Mouse (Mus musculus) megakaryocyte, adult 5-6 weeks (primary cell): ENCODE results near the gene Rad9b. TPM values are rescaled to one million over a fixed set of nuclear protein-coding genes. Genes with fewer than 3 reads are reported as not detected.

ENCODE experiments used
- ATAC-seq: 2 replicates; pipeline ENCODE4 v1.8.0; 2016; ENCODE audit warnings: mild to moderate bottlenecking, inconsistent platforms; ENCODE audit not compliant: poor library complexity, severe bottlenecking
- total RNA-seq, 2 experiments: library from RNA; stranded (forward) in 1 of 2; stranded (reverse) in 1 of 2; fragments of 153-499, 151-499 nt in 1 of 2; fragments of 221-1000, 200-1000 nt in 1 of 2; gene quantifications; 2 replicates each; pipeline versions ENCODE4 v1.2.3 to v1.2.4; 2015 to 2017

Rad9b gene
- total RNA-seq, 2 experiments from 2014 or later = 1.5 to 1.6 TPM

DNA sequence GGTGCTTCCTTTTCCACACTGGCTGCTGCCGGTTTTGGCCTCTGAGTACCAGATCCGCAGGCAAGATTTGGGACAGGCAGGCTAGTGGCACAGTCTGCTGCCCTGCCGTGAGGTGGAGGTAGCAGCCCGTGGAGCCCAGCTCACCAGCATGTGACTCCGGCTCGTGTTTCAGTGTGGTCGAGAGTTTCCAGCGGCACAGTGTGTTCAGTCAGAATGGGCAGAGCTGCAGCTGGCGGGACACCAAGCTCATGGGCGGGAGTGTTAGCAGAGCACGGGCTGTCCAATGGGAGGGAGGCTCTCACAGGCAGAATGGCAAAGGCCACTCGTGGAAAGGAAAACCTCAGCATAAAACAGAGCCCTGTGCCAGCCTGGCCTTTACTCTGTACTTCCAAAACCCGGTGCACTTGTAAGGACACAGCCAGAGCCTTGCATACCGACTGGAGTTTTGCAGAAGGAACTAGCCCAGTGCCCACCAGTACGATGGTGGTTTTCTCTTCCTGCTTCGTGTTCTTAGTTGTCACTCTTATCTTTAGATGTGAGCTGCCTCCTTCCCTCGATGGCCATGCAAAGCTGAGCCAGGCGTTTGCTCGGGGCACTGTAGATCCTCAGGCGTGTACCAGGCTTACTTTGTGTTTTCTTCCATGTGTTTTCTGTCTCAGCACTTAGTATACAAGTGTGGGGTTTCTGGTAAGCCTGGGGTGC lies 38.9 kb downstream of the Rad9b start:
- peak; percentile 57 for ATAC-seq

DNA sequence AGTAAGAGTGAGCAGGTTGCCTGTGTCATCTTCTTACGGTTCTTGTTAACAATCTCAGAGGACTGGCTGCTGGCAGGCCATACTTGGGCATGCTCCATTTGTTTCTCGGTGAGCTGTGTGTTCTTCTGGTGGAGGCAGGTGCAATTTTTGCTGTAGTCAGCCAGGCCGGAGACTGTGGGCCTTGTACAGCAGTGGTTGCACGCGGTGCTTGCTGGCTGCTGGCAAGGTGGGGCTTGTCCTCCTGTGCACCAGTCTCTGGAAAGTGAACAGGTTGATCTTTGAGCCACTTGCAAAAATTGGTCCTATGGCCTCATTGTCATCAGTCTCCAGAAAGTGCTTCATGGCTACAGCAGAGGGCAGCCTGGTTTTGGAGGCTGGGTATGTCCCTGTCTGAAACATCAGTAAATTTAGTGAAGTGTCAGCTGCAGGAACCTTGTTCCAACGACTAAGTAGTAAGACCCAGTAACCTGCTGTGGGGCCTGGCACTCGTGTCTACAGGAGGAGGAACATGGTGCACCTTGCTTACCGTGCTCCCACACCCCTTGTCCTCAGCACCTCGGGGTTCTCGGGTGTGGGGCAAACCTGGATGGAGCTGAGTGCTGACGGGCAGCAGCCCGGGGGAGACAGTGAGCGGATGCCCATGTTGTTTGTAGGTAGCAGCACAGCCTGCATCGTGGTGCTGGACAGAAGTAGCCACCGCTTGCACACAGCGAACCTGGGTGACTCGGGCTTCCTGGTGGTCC lies 40.9 kb downstream of the Rad9b start:
- no peak for ATAC-seq

DNA sequence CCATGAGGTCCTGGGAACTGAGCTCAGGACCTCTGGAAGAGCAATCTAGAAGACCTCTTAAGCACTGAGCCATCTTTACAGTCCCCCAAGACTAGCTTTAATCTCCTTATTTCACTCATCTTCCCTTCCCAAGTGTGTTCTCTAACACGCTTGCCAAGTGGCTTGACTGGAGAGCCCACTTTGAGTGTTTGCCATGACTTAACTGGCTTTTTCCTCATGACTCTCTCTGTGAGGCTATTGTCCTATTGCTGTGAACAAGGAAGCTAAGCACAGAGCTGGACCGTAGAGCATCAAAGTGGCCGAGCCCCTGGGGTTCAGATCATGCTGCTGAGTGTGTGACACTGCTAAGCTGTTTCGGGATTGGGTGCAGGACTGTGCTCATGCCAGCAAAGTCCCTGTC lies 41.7 kb downstream of the Rad9b start:
- no peak for ATAC-seq

DNA sequence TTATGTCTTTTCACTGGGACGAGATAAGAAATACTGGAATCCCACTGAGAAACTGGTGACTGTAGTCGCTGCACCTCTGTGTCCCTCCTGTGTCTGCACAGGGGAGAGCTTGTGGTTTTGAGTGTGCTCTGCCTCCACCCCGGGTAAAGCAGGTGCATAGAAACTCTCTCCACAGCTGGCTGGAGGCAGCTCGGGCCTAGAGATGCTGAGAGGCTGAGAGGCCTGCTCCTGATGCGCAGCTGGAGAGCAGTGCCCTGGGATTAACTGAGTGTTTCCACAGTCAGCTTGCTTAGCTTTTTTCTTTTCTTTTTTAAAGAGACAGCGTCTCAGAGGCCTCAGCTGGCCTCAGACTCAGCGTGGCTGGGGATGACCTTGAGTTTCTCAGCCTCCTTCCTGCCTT lies 42.3 kb downstream of the Rad9b start:
- ATAC-seq = no peak

DNA sequence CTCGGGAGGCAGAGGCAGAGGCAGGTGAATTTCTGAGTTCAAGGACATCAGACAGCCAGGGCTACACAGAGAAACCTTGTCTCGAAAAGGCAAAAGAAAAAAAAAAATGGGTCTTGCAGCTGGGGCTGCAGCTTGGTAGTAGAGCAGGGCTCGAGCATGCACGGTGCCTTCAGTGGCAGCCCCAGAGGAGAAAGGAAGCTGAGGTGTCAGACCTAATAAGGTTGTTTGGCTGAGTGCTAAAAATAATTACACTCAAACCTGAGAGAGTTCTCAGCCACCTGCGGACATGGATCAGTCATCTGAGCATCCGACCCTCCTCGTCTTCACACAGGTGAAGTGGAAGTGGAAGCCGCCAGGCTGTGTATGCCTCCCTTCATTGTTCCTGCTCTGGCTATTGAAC lies 43.3 kb downstream of the Rad9b start:
- ATAC-seq = no peak

DNA sequence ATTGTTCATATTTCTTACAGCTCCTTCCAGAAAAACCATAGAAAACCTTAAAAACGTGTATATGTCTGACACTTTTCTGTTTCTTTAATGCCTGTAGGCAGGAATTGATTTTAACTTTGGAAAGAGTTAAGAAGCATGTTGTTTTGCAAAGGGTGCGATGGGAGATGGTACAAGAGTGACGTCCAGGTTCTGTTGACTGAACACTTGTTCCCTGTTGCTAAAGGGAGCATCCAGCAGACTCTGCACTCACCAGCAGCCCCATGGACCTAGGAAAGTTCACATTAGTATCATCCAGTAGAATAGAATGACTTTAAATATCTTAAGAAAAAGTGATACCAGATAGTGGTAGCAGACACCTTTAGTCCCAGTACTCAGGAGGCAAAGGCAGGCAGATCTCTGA lies 47.5 kb downstream of the Rad9b start:
- no peak for ATAC-seq

DNA sequence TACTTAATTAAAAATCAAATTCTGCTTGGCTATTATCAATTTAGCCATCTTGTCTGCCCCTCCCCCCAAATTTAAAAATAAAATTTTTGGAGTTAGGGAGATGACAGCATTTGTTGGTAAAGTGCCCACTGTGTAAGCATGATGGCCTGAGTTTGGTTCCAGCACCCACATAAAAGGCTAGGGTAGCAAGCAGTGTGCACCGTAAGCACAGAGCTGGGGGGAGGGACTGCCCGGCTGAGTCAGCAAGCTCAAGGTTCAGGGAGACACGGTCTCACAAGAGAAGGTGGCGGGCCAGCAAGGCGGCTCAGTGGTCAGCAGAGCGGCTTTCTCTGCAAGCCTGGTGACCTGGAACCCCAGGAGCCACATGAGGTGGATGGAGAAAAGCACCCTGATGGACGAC lies 48.6 kb downstream of the Rad9b start:
- ATAC-seq = no peak

DNA sequence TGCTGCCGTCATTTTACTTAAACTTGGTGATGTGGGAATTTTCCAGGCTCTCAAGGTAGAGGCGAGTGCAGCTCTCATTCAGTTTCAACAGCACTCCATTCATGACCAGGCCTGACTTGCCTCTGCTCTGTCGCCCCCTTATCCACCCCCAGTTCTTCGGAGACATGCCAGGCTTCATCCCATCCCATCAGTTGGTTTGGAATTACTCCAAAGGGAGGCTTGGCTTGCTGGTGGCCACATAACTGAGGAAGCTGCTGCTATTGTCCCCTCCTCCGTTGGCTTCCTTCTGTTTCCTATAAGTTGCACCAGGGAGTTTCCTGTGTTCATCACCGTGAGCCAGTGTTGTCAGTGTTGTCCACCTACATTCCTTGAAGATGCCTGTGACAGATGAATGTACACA lies 49.5 kb downstream of the Rad9b start:
- no peak for ATAC-seq

DNA sequence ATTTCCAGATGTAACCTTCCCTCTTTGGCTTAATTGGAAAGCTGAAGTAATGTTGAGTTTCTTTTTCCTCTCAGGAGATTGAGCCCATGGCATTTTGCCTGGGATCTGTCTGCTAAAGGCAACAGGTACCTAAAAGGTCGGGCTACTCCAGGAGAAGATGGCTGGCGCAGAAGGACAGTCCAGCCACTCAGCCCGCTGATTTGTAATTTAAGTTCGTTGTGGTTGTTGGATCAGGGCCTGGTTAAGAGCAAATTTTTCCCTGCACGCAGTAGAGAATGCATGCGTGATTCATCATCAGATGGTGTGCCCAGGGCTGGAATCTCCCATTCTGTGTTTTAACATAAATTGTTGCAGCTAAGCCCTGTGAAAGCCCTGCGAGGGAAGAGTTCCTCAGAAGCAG lies 50.1 kb downstream of the Rad9b start:
- ATAC-seq = no peak

DNA sequence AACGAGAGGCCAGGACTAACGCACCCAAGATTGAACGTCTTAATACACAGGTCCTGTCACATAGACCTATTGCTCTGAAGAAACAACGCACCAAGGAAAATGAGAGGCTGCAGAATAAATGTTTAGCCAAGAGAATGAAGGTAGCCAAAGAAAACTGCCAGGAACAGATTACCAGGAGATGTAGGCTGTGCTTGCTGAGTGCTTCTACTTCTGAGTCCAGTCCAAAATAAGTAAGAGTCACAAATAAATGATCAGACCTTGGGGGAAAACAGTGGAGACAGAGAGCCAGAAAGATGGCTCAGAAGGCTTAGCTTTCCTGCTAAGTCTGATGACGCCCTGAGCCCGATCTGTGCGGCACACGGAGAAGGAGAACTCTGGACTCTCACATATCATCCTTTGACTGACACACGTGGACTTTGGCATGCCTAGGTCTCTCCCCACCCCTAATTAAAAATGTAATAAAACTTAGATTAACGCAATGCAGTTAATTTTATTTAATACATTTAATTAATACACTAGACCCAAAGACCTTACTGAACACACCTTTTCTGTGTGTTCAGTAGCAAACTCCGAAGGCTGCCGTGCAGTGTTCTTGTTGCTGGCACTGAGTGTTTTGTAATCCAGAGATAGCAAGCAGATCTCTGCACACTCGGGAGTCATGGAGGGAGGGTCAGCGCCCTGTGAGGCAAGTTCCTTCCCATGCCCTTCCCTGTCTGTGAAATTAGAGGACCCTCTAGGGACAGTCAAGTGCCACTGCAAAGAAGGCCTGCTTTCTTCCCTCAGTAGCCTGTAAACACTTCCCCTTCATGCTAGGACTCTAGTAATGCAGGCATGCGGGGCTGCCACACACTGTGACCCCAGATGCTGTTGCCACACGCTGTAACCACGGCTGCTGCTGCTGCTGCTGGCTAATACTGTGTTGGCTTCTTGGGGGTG lies 51.0 kb downstream of the Rad9b start:
- ATAC-seq = peak; percentile 91

DNA sequence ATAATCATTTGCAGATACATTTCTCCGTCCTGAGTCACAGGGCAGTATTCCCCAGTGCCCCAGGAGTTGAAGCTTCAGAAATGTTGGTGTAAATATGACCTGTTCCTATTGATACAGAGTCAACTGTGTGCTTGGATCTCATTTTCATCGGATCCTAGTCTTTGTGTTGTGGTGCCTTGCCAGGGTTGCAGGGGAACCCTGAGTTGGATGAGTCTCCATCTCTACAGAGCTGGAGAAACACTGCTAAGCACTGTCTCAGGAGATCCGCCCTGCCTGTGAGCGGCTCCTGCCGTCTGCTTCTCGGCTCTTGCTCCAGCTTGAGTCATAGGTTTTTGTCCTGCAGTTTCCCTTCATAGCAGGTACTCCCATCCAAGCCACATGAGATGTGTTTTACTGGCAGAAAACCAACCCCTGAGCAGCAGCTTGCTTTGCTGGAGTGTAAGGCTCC lies 53.9 kb downstream of the Rad9b start:
- no peak for ATAC-seq

DNA sequence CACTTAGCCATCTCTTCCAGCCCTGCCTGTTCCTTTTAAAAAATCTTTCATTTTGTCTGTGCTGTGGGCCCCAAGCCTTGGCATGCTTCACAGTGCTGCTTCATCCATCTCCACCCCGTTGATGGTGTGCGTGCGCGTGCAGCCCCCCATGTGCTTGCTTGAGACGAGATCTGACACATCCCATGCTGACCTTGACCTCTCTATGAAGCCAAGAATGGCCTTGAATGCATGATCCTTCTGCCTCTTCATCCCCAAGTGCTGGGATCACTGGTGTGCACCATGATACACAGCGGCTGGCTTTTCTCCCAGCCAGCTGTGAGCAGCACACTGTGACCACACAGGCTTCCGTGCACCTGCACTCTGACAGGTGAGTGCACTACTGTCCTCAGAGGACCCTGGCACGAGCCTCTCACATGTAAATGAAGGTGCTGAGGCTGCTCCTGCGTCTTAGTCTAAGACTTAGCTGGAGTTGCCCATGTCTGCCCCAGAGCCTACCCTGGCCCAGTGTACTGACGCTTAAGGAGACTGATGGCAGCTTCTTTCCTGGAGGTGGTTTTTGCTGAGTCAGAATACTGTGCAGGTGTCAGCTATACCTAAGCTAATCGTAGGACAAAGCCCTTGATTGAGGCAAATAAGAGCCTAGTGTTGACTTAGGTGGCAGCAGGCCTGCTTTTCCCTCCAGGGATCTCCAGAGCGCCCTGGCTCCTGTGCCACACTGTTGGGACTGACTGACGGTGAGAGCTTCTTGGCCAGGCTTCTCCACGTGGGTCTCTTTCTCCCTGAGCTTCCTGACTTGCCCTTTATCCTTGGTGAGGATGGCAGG lies 58.7 kb downstream of the Rad9b start:
- no peak for ATAC-seq

DNA sequence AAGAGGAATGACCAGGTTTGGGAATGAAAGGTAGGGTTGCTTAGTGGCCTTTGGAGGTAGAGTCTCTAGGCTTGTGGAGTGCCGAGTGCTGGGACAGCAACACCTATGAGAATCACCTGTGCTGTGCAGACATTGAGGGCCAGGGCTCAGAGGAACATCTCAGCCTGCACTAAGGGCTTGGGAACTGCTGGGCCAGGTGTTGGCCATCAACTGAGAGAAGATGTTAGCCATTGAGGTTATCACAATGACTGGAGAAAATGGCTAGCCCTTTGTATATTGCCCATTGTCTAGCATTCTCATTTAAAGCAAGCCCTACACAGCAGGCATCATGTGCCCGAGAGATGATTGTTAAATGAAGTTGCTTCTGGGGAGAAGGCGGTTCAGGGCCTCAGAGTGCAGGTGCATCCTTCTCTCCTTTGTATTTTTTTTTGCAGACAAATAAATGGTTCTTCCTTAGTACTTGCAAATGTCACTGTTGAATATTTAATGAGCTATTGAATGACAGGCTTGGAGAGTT lies 59.8 kb downstream of the Rad9b start:
- no peak for ATAC-seq

DNA sequence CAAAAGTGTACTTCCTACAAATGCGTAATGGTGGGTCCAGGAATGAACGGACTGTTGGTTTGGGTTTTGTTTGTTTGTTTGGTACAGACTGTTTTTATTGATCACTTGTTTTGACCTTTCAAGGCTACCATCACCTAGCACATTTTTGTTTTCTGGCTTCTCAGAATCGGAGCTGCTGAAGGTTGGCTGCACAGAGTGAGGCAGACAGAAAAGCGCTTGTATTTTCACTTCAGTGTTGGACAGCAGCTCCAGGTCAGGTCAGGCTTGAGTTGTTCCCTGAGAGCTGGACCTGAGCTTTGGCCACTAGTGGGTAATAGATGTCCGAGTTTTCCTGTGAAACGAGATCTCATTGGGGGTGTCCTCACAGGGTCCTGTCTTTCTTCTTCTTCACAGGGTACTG lies 60.9 kb downstream of the Rad9b start:
- no peak for ATAC-seq

DNA sequence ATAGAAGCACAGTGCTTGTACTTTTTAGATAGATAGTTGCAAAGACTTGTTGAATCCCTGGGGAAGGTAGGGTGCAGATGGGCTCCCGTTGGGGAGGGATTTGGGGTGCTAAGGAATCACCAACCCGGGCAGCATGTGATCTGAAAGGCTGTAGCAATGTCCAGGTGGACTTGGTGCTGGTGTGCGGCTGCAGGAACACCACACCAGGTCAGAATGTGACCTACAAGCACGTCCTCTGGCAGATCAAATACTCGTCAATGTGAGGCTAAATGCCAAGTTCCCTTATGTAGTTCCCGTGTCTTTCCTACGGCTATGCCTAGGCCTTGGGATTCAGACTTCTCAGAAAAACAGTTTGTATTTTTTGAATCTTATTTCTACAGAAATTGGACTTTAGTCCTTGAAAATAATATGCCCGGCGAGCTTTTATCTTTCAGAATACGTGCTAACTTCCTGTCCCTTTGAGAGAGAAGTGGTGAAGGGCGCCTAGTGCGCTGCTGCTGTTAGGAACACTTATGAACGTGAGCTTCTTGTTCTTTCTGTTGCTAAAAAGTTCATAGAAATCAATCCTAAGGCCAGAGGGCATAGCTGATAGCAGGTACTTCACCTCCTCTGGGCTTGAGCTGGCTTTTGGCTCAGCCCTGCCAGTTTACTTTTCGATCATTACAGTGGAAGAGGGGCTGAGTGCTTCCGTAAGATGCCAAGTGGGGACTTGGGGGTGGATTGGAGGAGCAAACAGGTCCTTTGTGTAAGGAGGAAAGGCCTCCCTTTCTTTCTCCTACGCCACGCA lies 62.3 kb downstream of the Rad9b start:
- no peak for ATAC-seq

DNA sequence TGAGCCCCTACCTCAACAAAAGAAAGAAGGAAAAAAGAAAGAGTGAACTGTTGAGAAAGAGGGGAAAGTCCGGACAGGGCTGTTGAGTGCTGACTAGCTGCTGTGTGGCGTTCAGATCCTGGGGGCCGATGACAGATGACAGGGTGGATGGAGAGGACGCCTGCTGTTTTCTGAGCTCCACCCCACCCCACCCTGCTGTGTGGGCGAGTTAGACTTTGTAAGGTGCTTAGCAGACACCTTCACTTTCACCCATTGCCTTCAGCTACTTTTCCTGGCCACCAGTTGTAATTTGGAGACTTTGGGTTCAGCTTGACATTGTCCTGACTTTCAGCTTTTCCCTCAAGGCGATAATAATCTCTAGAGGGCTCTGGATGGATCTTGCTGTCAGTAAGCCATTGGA lies 62.9 kb downstream of the Rad9b start:
- ATAC-seq = no peak

DNA sequence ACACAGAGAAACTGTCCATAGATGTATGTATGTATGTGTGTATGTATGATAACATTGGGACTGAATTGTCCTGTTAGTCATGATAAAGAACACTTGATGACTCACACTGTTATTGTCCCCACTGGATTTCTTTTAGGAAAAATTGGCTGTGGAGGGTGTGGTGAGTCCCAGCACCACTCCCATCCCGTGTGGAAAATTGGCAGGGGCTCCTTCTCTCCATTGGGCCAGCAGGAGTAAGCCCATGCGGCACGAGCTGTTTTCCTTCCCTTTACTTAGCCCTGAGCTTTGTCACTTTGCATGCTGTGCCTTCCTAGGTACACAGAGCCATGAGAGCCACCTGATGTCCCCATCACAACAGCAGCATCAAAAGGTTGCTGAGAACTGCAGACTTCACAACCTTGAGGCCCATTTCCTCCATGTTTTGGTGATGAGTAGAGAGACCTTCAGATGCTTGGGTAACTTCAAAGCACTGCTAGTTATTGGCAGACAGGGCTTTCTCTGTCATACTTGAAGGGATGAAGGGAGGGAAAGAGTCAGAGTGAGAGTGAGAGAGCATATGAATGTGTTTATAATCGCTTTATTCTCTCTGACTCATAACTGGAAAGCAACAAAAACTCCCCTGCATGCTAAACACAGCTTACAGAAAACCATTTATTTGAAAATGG lies 65.8 kb downstream of the Rad9b start:
- ATAC-seq = no peak

DNA sequence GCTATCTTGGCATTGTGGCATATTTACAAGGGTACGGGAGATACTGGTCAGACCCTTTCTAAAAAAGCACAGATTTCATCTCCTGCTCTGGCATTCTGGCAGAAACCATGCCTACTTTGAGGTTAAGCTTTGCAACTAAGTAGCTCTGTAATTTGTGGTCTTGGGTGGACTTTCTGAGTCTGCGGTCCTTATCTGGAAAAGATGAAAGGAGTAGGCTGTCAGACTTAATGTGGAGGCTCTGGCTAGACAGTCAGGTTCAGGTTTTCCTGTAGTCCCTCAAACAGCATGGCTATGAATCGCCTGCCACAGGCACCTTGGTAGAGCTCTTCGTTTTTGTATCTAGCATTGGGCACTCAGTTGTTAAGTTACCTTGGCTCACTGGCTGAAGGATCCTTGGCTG lies 67.0 kb downstream of the Rad9b start:
- ATAC-seq = no peak

DNA sequence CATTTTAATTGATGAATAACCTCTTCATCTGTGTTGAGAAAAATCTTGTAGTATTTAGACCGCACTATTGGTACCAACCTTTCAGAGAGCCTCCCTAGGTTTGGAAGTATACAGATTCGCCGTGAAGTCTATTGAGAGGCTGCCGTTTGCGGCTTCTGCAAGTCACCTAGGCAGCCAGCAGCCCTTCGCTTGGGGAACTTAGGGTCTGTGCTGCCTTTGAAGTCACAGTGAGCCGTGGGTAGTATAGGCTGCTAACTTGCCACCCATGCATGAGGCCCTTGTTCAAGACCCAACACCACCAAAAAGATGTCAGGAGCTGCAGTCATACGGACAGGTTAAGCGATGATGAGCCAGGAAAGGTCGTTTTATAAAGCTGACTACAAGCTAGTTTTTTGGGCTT lies 67.8 kb downstream of the Rad9b start:
- ATAC-seq = no peak
